Mouse (Mus musculus) spleen, adult 2 months (tissue): Measurements from ENCODE around the gene Ifitm1.

Experiments
- CTCF ChIP-seq: fragments of 200-500 bp; IDR thresholded peaks from 2 replicates; pipeline ENCODE4 v1.5.1; 2011; ENCODE audit warnings: mild to moderate bottlenecking, inconsistent platforms; ENCODE audit not compliant: insufficient read depth, insufficient read length, insufficient replicate concordance; ENCODE audit errors: extremely low read depth
- POLR2A ChIP-seq: fragments of 200-500 bp; IDR thresholded peaks from 2 replicates; pipeline ENCODE4 v1.6.1; 2011; ENCODE audit warnings: low read depth, low read length, inconsistent platforms

DNA sequence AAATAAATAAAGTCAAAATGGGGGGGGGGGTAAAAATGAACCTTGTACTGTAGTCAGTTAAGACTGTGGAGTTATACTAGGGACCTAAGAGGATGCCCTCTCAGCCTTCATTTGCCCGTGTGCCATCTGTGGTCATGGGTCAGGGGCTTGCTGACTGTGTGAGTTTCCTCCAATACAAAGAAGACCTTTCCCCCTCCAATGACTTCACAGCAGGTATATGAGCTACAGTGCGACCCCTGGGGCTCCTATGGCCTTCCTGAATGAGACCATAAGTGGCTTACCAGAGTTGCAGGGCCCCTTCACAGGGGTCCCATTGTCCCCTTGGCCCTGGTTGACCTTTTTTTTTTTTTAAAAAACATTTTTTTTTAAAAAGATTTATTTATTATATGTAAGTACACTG is 5.6 kb upstream of the Ifitm1 start:
- TF ChIP-seq CTCF (no peak), POLR2A (no peak)
